Mouse (Mus musculus): ENCODE data around the gene Neu2. TPM values are rescaled to one million over a fixed set of nuclear protein-coding genes. Genes with fewer than 3 reads are reported as not detected.
A peak's percentile ranks its signal among the peaks of the same experiment; 100 is the strongest.

The Neu2 gene
- polyA plus RNA-seq, 1 experiment: 3.7 TPM

DNA sequence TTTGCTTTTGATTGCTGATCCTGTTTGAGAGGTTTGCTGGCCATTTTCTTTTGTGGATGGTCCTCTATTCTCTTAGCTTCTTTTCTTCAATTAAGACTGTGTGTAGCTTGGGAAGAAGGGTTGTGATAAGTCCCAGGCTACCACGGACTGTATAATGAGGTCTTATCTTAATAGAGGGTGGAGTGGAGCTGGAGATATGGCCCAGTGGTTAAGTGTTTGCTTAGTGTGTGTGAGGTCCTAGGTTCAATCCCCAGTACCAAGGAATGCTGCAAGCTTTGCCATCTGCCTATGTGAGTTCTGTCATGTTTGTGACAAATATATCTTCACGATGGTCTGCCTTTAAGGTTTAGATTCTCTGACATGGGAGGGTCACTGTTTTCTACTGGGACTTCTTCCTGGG is 118.4 kb downstream of the Neu2 start:
- TF ChIP-seq CTCF (IDR thresholded peaks at IDR 0.05; ENCODE audit: borderline replicate concordance, insufficient read depth, low read depth, low read length) (no peak), POLR2A (IDR thresholded peaks at IDR 0.05; ENCODE audit: borderline replicate concordance, insufficient read depth, low read length) (no peak)
- H3K27ac ChIP-seq (ENCODE audit: insufficient read depth, low read length): no peak overlapping the region
- DNase-seq: no peak
- no peaks in the 10 kb centered on the region; the same call in 1 of the 2 replicates for H3K27me3 ChIP-seq (ENCODE audit: control insufficient read depth, insufficient read depth, low read length)
- no peaks in the 10 kb centered on the region for H3K4me1 ChIP-seq (ENCODE audit: control insufficient read depth, insufficient read depth, low read length)
- whole genome bisulfite sequencing: 76% methylated on average over 2 of the region's 2 CpGs
- no peak overlapping the region for H3K4me3 ChIP-seq (replicated peaks; ENCODE audit: insufficient read depth, low read depth, low read length)

DNA sequence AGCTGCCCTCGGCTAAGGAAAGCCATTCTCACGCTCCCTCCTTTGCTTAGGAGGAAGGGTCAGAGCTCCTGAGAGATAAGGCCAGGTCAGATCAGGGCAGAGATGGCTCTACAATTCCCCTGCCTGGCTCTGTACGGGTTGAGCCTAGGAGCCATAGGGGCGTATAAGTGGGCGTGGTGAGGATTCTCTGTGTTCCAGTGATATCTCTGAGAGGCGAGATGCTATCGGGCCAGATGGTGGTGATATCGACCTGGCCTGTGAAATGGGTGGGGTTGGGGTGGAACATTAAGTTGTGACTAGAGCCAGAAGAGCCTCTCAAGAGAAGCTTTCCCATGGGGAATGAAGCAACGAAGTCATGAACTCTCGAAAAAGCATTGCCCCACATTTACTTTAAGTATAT is 121.9 kb downstream of the Neu2 start:
- Histone ChIP-seq H3K27me3 (ENCODE audit: control insufficient read depth, insufficient read depth, low read length) (no peaks in the 10 kb centered on the region), H3K4me3 (replicated peaks; ENCODE audit: insufficient read depth, low read depth, low read length) (no peak overlapping the region), H3K4me1 (ENCODE audit: control insufficient read depth, insufficient read depth, low read length) (no peaks in the 10 kb centered on the region), H3K27ac (ENCODE audit: insufficient read depth, low read length) (no peak overlapping the region)
- DNase-seq: no peak
- WGBS: 83% methylated on average over 10 of the region's 10 CpGs
- no peak for TF ChIP-seq CTCF (IDR thresholded peaks at IDR 0.05; ENCODE audit: borderline replicate concordance, insufficient read depth, low read depth, low read length)
- no peak for TF ChIP-seq POLR2A (IDR thresholded peaks at IDR 0.05; ENCODE audit: borderline replicate concordance, insufficient read depth, low read length)

DNA sequence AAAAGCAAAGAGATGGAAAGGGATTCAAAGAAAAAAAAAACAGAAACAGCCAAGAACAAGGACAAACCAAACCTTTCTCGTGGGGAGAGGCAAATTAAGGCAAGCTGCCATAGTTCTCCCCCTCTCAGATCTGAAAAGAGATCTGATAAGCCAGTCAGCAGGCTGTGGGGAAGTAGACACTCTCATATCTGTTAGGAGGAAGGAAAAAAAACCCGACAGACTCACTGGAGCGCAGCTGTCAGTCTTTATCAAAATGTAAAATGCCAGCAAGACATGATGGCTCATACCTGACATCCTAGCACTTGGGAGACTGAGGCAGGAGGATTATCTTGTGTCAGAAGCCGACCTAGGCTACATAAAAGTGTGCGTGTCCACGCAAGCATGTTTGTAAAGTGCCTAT is 122.5 kb downstream of the Neu2 start:
- no peak overlapping the region for H3K27ac ChIP-seq (ENCODE audit: insufficient read depth, low read length)
- TF ChIP-seq CTCF (IDR thresholded peaks at IDR 0.05; ENCODE audit: borderline replicate concordance, insufficient read depth, low read depth, low read length) (no peak), POLR2A (IDR thresholded peaks at IDR 0.05; ENCODE audit: borderline replicate concordance, insufficient read depth, low read length) (no peak)
- DNase-seq: no peak
- no peaks in the 10 kb centered on the region for H3K4me1 ChIP-seq (ENCODE audit: control insufficient read depth, insufficient read depth, low read length)
- no peaks in the 10 kb centered on the region for H3K27me3 ChIP-seq (ENCODE audit: control insufficient read depth, insufficient read depth, low read length)
- 74% methylated on average over 6 of the region's 6 CpGs for WGBS
- H3K4me3 ChIP-seq (replicated peaks; ENCODE audit: insufficient read depth, low read depth, low read length): no peak overlapping the region

DNA sequence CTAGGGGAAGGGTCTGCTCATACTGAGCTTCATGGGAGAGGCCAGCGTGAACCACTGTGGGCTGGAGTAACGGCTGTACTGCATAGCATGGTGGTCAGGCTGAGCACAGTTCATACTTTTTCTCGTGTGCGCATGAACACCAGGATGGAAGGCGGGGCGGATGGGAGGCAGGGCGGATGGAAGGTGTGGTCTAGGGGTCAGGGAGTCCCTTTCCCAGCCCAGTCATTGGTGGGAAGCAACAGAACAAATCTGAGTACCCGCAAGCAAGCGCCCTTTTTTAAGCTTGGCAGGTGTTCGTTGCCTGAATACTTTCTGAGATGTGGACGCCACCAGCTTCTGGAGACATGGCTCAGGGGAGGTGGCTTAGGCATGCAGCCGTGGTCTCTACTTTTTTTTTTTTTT is 127.0 kb downstream of the Neu2 start:
- Histone ChIP-seq H3K4me1 (ENCODE audit: control insufficient read depth, insufficient read depth, low read length) (no peaks in the 10 kb centered on the region), H3K4me3 (replicated peaks; ENCODE audit: insufficient read depth, low read depth, low read length) (no peak overlapping the region), H3K27ac (ENCODE audit: insufficient read depth, low read length) (no peak overlapping the region), H3K27me3 (ENCODE audit: control insufficient read depth, insufficient read depth, low read length) (no peaks in the 10 kb centered on the region)
- no peak for TF ChIP-seq POLR2A (IDR thresholded peaks at IDR 0.05; ENCODE audit: borderline replicate concordance, insufficient read depth, low read length)
- TF ChIP-seq CTCF (IDR thresholded peaks at IDR 0.05; ENCODE audit: borderline replicate concordance, insufficient read depth, low read depth, low read length): no peak
- 91% methylated on average over 12 of the region's 12 CpGs for WGBS
- no peak for DNase-seq

DNA sequence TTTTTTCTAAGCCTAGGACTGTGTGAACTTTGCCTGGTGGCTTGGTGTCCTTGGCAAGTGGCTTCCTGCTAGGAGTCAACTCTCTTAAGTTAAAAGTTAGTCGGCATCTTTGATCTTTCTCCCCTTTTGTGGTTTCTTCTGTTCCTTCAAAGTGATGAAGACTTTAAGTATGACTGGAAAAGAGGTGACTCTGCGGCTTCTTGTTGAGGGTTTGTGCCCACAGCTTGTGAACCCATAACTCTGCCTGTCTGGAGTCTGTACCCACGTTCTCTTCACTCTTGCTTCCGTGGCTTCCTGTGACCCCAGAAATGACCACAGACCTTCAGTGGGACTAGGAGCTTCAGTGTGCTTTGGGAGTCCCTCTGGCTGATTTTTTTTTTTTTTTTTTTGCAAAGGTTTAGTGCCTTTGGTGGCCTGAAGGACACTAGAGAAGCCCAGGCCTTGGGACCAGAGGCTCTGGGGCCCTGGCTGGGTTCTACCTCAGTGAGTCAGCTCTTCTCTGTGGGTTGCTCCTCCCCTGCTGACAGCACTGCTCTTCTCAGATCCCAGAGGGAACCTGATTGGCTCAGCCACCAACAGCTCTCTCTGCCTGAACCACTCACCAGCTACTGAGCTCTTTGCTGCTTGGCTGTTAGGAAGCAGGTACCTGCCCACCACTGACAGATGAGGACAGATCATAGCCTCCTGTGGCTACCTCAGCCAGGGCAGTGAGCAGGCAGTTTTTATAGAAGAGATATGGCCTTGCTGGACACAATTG is 127.6 kb downstream of the Neu2 start:
- Histone ChIP-seq H3K27me3 (ENCODE audit: control insufficient read depth, insufficient read depth, low read length) (no peaks in the 10 kb centered on the region), H3K4me1 (ENCODE audit: control insufficient read depth, insufficient read depth, low read length) (no peaks in the 10 kb centered on the region), H3K4me3 (replicated peaks; ENCODE audit: insufficient read depth, low read depth, low read length) (no peak overlapping the region), H3K27ac (ENCODE audit: insufficient read depth, low read length) (no peak overlapping the region)
- no peak for TF ChIP-seq CTCF (IDR thresholded peaks at IDR 0.05; ENCODE audit: borderline replicate concordance, insufficient read depth, low read depth, low read length)
- no peak for TF ChIP-seq POLR2A (IDR thresholded peaks at IDR 0.05; ENCODE audit: borderline replicate concordance, insufficient read depth, low read length)
- DNase-seq: peak in 1 of 2 experiments; percentile 12
- 92% methylated on average over 4 of the region's 4 CpGs for WGBS

DNA sequence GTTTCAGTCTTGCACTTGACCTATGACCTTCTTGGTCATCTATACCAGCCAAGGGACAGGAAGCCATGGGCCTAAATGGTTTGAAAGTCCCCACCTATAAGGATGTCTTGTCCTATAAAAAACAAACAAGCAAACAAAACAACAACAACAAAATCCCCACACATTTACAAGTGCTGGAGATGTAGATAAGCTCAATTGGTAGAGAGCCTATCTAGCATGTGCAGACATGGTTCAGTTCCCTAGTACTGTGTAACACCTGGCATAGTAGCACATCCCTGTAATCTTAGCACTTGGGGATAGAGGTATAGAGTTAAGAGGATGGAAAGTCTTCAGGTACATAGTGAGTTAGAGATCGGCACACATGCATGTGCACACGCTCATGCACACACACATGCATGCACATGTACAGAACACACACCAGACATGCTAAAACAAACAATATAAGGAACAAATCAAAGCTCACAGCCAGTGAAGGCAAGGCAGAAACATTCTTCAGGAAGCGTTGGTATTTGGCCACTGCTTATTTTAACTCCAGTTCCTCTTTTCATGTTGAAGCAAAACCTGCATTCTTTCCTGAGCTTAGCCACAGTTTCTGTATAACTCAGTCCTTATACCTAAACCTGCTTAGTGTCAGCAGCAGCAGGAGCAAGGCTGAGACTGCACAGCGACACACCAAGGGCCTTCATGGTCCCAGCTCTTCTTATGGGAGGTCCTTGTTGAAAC is 128.3 kb downstream of the Neu2 start:
- Histone ChIP-seq H3K4me1 (ENCODE audit: control insufficient read depth, insufficient read depth, low read length) (no peaks in the 10 kb centered on the region), H3K27ac (ENCODE audit: insufficient read depth, low read length) (no peak overlapping the region), H3K27me3 (ENCODE audit: control insufficient read depth, insufficient read depth, low read length) (no peaks in the 10 kb centered on the region), H3K4me3 (replicated peaks; ENCODE audit: insufficient read depth, low read depth, low read length) (no peak overlapping the region)
- no peak for TF ChIP-seq CTCF (IDR thresholded peaks at IDR 0.05; ENCODE audit: borderline replicate concordance, insufficient read depth, low read depth, low read length)
- TF ChIP-seq POLR2A (IDR thresholded peaks at IDR 0.05; ENCODE audit: borderline replicate concordance, insufficient read depth, low read length): no peak
- DNase-seq: no peak
- WGBS: 93% methylated on average over 4 of the region's 4 CpGs

DNA sequence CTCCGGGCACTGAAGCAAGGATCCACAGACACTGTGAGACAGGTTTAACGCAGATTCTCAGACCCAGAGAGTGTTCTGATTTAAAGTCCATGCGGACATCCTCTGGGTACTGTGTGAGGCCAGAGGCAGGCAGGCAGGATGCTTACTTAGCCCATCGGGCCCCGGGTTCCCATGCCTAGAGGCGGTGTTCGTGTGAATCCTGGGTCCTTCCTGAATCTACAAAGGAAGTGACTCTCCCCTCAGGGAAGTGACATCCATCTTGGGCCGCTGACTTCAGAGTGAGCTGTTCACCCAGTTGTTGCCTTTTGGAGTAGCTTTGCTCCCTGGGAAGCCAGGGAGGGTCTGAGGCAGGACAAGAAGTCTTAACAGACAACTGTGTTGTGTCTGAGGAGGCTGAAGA is 130.0 kb downstream of the Neu2 start:
- 92% methylated on average over 8 of the region's 8 CpGs for WGBS
- Histone ChIP-seq H3K4me3 (replicated peaks; ENCODE audit: insufficient read depth, low read depth, low read length) (no peak overlapping the region), H3K4me1 (ENCODE audit: control insufficient read depth, insufficient read depth, low read length) (no peaks in the 10 kb centered on the region), H3K27ac (ENCODE audit: insufficient read depth, low read length) (no peak overlapping the region), H3K27me3 (ENCODE audit: control insufficient read depth, insufficient read depth, low read length) (no peaks in the 10 kb centered on the region)
- DNase-seq: no peak
- no peak for TF ChIP-seq POLR2A (IDR thresholded peaks at IDR 0.05; ENCODE audit: borderline replicate concordance, insufficient read depth, low read length)

DNA sequence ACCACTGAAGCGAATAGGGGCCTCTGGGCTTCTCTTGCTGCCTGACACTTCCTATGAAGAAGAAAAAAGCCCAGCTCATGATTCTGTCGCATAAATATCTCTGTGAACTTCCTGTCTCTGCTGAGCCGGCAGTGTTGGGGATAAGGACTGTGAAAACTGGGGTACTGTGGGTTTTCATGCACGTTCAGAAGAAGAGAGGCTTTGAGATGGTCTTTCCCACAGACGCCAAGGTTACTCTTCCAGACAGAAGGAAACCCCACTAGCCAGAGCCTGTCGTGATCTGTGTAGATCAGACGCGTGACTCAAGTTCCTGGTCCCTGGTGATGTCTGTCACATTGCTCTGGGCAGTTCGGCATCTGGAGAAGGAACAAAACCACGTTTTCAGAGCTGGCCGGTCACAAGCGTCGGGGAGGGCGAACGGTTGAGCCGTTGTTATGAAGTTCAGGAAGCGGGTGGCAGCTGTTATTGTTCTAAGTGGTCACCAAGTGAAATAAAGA is 130.5 kb downstream of the Neu2 start:
- no peak for DNase-seq
- Histone ChIP-seq H3K4me3 (replicated peaks; ENCODE audit: insufficient read depth, low read depth, low read length) (no peak overlapping the region), H3K27ac (ENCODE audit: insufficient read depth, low read length) (no peak overlapping the region), H3K27me3 (ENCODE audit: control insufficient read depth, insufficient read depth, low read length) (no peaks in the 10 kb centered on the region), H3K4me1 (ENCODE audit: control insufficient read depth, insufficient read depth, low read length) (no peaks in the 10 kb centered on the region)
- 60% methylated on average over 17 of the region's 17 CpGs for WGBS
- no peak for TF ChIP-seq CTCF (IDR thresholded peaks at IDR 0.05; ENCODE audit: borderline replicate concordance, insufficient read depth, low read depth, low read length)
- no peak for TF ChIP-seq POLR2A (IDR thresholded peaks at IDR 0.05; ENCODE audit: borderline replicate concordance, insufficient read depth, low read length)
